Mouse (Mus musculus): Measurements from ENCODE around the gene St6gal2. TPM values are rescaled to one million over a fixed set of nuclear protein-coding genes. Genes with fewer than 3 reads are reported as not detected.

The St6gal2 gene
- total RNA-seq, 1 experiment = 1.6 TPM

DNA sequence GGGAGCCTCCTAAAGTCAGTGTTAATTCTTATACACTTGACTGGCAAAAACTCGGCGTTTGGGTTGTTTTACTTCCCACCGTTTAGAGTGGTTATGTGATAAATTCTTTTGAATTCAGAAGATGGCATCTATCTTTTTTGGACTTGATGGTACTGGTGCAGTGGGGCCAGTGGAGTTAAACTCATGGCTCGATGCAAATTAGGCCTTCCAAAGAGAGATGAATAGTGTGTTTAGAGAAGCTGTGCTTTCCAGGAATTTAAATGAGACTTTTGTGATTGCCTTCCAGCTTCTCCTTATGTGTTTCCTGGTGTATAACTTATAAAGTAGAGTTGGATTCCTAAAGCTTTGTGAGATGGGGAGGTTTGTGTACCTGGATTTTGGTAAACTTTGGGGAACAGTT lies 1.5 kb downstream of the St6gal2 start:
- no peak for DNase-seq (ENCODE audit: low read depth, low spot score)
- no peaks in the 10 kb centered on the region for H3K36me3 ChIP-seq (ENCODE audit: control insufficient read depth, insufficient read depth, low read length, poor library complexity, severe bottlenecking)
- no peak overlapping the region for H3K27ac ChIP-seq (ENCODE audit: insufficient read depth, low read depth, low read length, poor library complexity, severe bottlenecking)
- in situ Hi-C loops (cut with MboI; ENCODE audit: low sequenced_read_pairs in 2 of 2, unreplicated experiment in 2 of 2) = no loop called here
- H3K4me1 ChIP-seq (ENCODE audit: control insufficient read depth in 2 of 2, insufficient read depth in 2 of 2, low read length in 2 of 2, poor library complexity in 1 of 2) = no peaks in the 10 kb centered on the region
- H3K9ac ChIP-seq (ENCODE audit: insufficient read depth, low read depth, low read length, poor library complexity, severe bottlenecking) = no peak overlapping the region
- no peak overlapping the region for H3K4me3 ChIP-seq (ENCODE audit: insufficient read depth in 1 of 2, low read depth in 1 of 2, low read length in 2 of 2, poor library complexity in 1 of 2, severe bottlenecking in 1 of 2)
- TF ChIP-seq ZC3H11A (IDR thresholded peaks at IDR 0.05; ENCODE audit: borderline replicate concordance, low read depth, low read length) (no peak), HCFC1 (IDR thresholded peaks at IDR 0.05; ENCODE audit: borderline replicate concordance, insufficient read depth, low read length) (no peak), MAFK (IDR thresholded peaks at IDR 0.05; ENCODE audit: insufficient read depth, low read depth, low read length) (no peak), CHD2 (IDR thresholded peaks at IDR 0.05; ENCODE audit: low read depth, low read length) (no peak), ZNF384 (IDR thresholded peaks at IDR 0.05; ENCODE audit: low read depth, low read length) (no peak)
- no peaks in the 10 kb centered on the region for H3K9me3 ChIP-seq (ENCODE audit: control insufficient read depth, insufficient read depth, low read depth, low read length)

DNA sequence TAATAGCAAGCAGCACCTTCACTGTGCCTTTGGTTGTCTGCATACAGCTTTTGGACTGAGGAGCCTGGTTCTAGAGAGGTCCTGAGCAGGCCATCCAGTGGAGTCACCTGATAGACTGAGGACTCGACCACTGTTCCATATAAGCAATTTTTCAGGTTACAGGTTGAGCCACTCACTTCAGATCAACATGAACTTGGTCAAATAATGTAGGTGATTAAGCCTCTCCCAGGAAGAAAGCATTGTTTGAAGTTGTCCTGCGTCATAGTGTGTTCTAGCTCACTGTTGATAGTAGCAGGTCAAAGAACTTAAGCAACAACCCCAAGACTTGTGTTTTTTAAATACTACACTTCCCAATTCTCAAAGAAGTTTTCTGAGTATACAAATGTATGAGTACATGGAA lies 5.8 kb downstream of the St6gal2 start:
- no peak for DNase-seq (ENCODE audit: low read depth, low spot score)
- no peak overlapping the region for H3K9ac ChIP-seq (ENCODE audit: insufficient read depth, low read depth, low read length, poor library complexity, severe bottlenecking)
- in situ Hi-C loops (cut with MboI; ENCODE audit: low sequenced_read_pairs in 2 of 2, unreplicated experiment in 2 of 2) = no loop called here
- TF ChIP-seq ZNF384 (IDR thresholded peaks at IDR 0.05; ENCODE audit: low read depth, low read length) (no peak), CHD2 (IDR thresholded peaks at IDR 0.05; ENCODE audit: low read depth, low read length) (no peak), HCFC1 (IDR thresholded peaks at IDR 0.05; ENCODE audit: borderline replicate concordance, insufficient read depth, low read length) (no peak), ZC3H11A (IDR thresholded peaks at IDR 0.05; ENCODE audit: borderline replicate concordance, low read depth, low read length) (no peak), MAFK (IDR thresholded peaks at IDR 0.05; ENCODE audit: insufficient read depth, low read depth, low read length) (no peak)
- no peak overlapping the region for H3K4me3 ChIP-seq (ENCODE audit: insufficient read depth in 1 of 2, low read depth in 1 of 2, low read length in 2 of 2, poor library complexity in 1 of 2, severe bottlenecking in 1 of 2)
- H3K9me3 ChIP-seq (ENCODE audit: control insufficient read depth, insufficient read depth, low read depth, low read length) = no peaks in the 10 kb centered on the region
- H3K27ac ChIP-seq (ENCODE audit: insufficient read depth, low read depth, low read length, poor library complexity, severe bottlenecking) = no peak overlapping the region
- H3K4me1 ChIP-seq (ENCODE audit: control insufficient read depth in 2 of 2, insufficient read depth in 2 of 2, low read length in 2 of 2, poor library complexity in 1 of 2) = no peaks in the 10 kb centered on the region
- no peaks in the 10 kb centered on the region for H3K36me3 ChIP-seq (ENCODE audit: control insufficient read depth, insufficient read depth, low read length, poor library complexity, severe bottlenecking)

DNA sequence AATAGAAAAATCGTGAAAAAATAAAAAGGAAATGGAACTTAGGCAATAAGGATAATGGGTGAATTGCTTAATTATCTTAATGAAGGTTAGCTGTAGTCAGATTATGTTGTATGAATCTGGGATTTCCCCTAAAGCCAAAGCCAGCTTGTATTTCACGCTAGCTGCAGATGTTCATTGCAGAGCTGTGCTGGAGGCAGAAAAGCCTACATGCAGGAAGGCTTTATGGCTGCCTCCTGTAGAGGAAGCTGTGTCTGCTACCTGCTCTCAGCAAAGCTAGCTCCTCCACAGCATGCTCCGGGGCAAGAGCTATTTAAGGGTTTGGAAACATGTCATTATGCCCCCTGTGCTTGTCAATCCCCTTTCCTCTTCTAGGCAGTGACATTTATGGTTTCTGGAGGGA lies 9.3 kb downstream of the St6gal2 start:
- DNase-seq (ENCODE audit: low read depth, low spot score) = no peak
- no peaks in the 10 kb centered on the region for H3K4me1 ChIP-seq (ENCODE audit: control insufficient read depth in 2 of 2, insufficient read depth in 2 of 2, low read length in 2 of 2, poor library complexity in 1 of 2)
- H3K36me3 ChIP-seq (ENCODE audit: control insufficient read depth, insufficient read depth, low read length, poor library complexity, severe bottlenecking) = no peaks in the 10 kb centered on the region
- no peak overlapping the region for H3K27ac ChIP-seq (ENCODE audit: insufficient read depth, low read depth, low read length, poor library complexity, severe bottlenecking)
- no peak overlapping the region for H3K4me3 ChIP-seq (ENCODE audit: insufficient read depth in 1 of 2, low read depth in 1 of 2, low read length in 2 of 2, poor library complexity in 1 of 2, severe bottlenecking in 1 of 2)
- H3K9ac ChIP-seq (ENCODE audit: insufficient read depth, low read depth, low read length, poor library complexity, severe bottlenecking) = no peak overlapping the region
- TF ChIP-seq CHD2 (IDR thresholded peaks at IDR 0.05; ENCODE audit: low read depth, low read length) (no peak), ZC3H11A (IDR thresholded peaks at IDR 0.05; ENCODE audit: borderline replicate concordance, low read depth, low read length) (no peak), MAFK (IDR thresholded peaks at IDR 0.05; ENCODE audit: insufficient read depth, low read depth, low read length) (no peak), ZNF384 (IDR thresholded peaks at IDR 0.05; ENCODE audit: low read depth, low read length) (no peak), HCFC1 (IDR thresholded peaks at IDR 0.05; ENCODE audit: borderline replicate concordance, insufficient read depth, low read length) (no peak)
- no peaks in the 10 kb centered on the region for H3K9me3 ChIP-seq (ENCODE audit: control insufficient read depth, insufficient read depth, low read depth, low read length)
- in situ Hi-C loops (cut with MboI; ENCODE audit: low sequenced_read_pairs in 2 of 2, unreplicated experiment in 2 of 2) = no loop called here

DNA sequence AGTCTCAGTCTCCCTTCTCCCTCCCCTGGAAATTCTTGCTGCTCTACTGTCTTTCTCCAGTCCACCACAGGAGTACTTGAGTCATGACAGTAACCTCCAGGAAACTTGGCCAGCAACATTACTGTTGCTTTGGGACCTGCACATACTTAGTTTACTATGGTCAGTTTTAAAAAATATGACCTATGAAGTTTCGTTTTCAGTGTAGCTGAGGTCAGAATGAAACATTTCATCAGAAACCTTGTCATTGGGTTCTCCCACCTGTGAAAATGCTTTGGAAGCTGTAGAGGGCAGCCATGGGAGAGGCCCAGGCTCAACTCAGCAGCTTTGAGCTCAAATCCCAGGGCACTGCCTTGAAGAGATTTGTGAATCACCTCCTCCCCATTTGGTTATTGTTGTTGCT lies 15.0 kb downstream of the St6gal2 start:
- H3K4me3 ChIP-seq (ENCODE audit: insufficient read depth in 1 of 2, low read depth in 1 of 2, low read length in 2 of 2, poor library complexity in 1 of 2, severe bottlenecking in 1 of 2) = no peak overlapping the region
- TF ChIP-seq ZNF384 (IDR thresholded peaks at IDR 0.05; ENCODE audit: low read depth, low read length) (no peak), HCFC1 (IDR thresholded peaks at IDR 0.05; ENCODE audit: borderline replicate concordance, insufficient read depth, low read length) (no peak)
- H3K9me3 ChIP-seq (ENCODE audit: control insufficient read depth, insufficient read depth, low read depth, low read length) = no peaks in the 10 kb centered on the region
- H3K4me1 ChIP-seq (ENCODE audit: control insufficient read depth in 2 of 2, insufficient read depth in 2 of 2, low read length in 2 of 2, poor library complexity in 1 of 2) = no peaks in the 10 kb centered on the region
- no peaks in the 10 kb centered on the region for H3K36me3 ChIP-seq (ENCODE audit: control insufficient read depth, insufficient read depth, low read length, poor library complexity, severe bottlenecking)
- in situ Hi-C loops (cut with MboI; ENCODE audit: low sequenced_read_pairs in 2 of 2, unreplicated experiment in 2 of 2) = no loop called here
- H3K27ac ChIP-seq (ENCODE audit: insufficient read depth, low read depth, low read length, poor library complexity, severe bottlenecking) = no peak overlapping the region
- H3K9ac ChIP-seq (ENCODE audit: insufficient read depth, low read depth, low read length, poor library complexity, severe bottlenecking) = no peak overlapping the region
- no peak for DNase-seq (ENCODE audit: low read depth, low spot score)

DNA sequence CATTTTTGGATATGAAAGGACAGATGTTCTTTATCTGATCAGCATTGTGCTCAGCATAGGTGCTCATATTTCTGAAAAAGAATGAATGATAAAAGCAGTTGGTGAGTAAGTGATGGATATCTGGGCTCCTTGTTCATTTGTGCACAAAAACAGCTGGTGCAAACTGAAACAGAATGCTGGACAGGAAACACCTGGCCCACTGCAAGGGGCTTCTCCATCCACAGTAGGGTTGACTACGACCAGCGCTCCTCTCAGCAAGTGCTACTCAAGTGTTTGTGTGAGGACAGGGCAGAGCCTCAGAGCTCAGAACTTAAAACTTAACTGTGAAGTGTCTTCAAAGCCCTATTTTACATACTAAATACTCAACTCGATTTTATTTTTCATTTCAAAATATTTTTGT lies 22.4 kb downstream of the St6gal2 start:
- in situ Hi-C loops (cut with MboI; ENCODE audit: low sequenced_read_pairs in 2 of 2, unreplicated experiment in 2 of 2) = no loop called here
- DNase-seq (ENCODE audit: low read depth, low spot score) = no peak
- Histone ChIP-seq H3K9me3 (ENCODE audit: control insufficient read depth, insufficient read depth, low read depth, low read length) (no peaks in the 10 kb centered on the region), H3K27ac (ENCODE audit: insufficient read depth, low read depth, low read length, poor library complexity, severe bottlenecking) (no peak overlapping the region), H3K4me3 (ENCODE audit: insufficient read depth in 1 of 2, low read depth in 1 of 2, low read length in 2 of 2, poor library complexity in 1 of 2, severe bottlenecking in 1 of 2) (no peak overlapping the region), H3K4me1 (ENCODE audit: control insufficient read depth in 2 of 2, insufficient read depth in 2 of 2, low read length in 2 of 2, poor library complexity in 1 of 2) (no peaks in the 10 kb centered on the region), H3K9ac (ENCODE audit: insufficient read depth, low read depth, low read length, poor library complexity, severe bottlenecking) (no peak overlapping the region), H3K36me3 (ENCODE audit: control insufficient read depth, insufficient read depth, low read length, poor library complexity, severe bottlenecking) (no peaks in the 10 kb centered on the region)
- no peak for TF ChIP-seq ZNF384 (IDR thresholded peaks at IDR 0.05; ENCODE audit: low read depth, low read length)
- TF ChIP-seq CHD2 (IDR thresholded peaks at IDR 0.05; ENCODE audit: low read depth, low read length) = no peak
- no peak for TF ChIP-seq MAFK (IDR thresholded peaks at IDR 0.05; ENCODE audit: insufficient read depth, low read depth, low read length)
- TF ChIP-seq ZC3H11A (IDR thresholded peaks at IDR 0.05; ENCODE audit: borderline replicate concordance, low read depth, low read length) = no peak
